Mouse (Mus musculus): ENCODE data around the gene Thop1.

The Thop1 gene

GRCm38 (mm10) chr10:81120650-81121049 lies 50.8 kb downstream of the Thop1 start:
- no peak for DNase-seq

- DNase-seq, result no peak
Measured at GRCm38 (mm10) chr10:81122889-81123288, 53.1 kb downstream of the Thop1 start.

GRCm38 (mm10) chr10:81123500-81123899 lies 53.7 kb downstream of the Thop1 start:
- no peak for DNase-seq

Data from lung, postnatal 36 days (tissue).